23 mouse cellular contexts compared by ENCODE assay signal in genomic region chr14:119963741-119964140, GRCm38 (mm10).
A peak's percentile ranks its signal among the peaks of the same experiment; 100 is the strongest.
DNase-seq lines count a peak whose midpoint lies in the region; ATAC-seq lines count a peak whose summit lies in the region.
"Had no signal": no experiment of that assay in that cellular context is flagged by ENCODE, and none has a peak within 500 bp of the region (broad histone marks: within the 10 kb centered on the region; RNA-seq: fewer than 3 reads in every experiment).

No protein-coding gene starts in this region.

- H3K27me3 ChIP-seq in midbrain, embryonic 11.5 days (ENCODE audit: control insufficient read depth, insufficient read depth, low read length) = no peaks in the 10 kb centered on the region
- no peaks in the 10 kb centered on the region for H3K27me3 ChIP-seq in midbrain, embryonic 10.5 days (ENCODE audit: low read depth, poor library complexity, severe bottlenecking)
- H3K27me3 ChIP-seq in neural tube, embryonic 15.5 days (replicated peaks) = no peaks in the 10 kb centered on the region
- H3K27me3 ChIP-seq in embryonic facial prominence, embryonic 10.5 days (replicated peaks; ENCODE audit: low read depth, poor library complexity, severe bottlenecking) = no peaks in the 10 kb centered on the region
- H3K27me3 ChIP-seq: embryonic facial prominence, embryonic 15.5 days; heart, embryonic 15.5 days had no signal

- H3K4me2 ChIP-seq in midbrain, embryonic 11.5 days = no peak overlapping the region
- H3K4me2 ChIP-seq in neural tube, embryonic 15.5 days = no peak overlapping the region
- H3K4me2 ChIP-seq: embryonic facial prominence, embryonic 15.5 days; heart, embryonic 11.5 days; heart, embryonic 15.5 days had no signal

- intact Hi-C loops in heart, postnatal 10 days (cut with DNase I) = no loop called here
- intact Hi-C loops in left cerebral cortex, postnatal 10 days (cut with DNase I) = no loop called here

- H3K27ac ChIP-seq in midbrain, embryonic 11.5 days (ENCODE audit: low read depth, low read length) = no peak overlapping the region
- H3K27ac ChIP-seq in midbrain, embryonic 10.5 days (replicated peaks) = no peak overlapping the region
- H3K27ac ChIP-seq in neural tube, embryonic 15.5 days (replicated peaks) = peak overlapping the region; percentile 46
- no peak overlapping the region for H3K27ac ChIP-seq in embryonic facial prominence, embryonic 10.5 days (replicated peaks)
- H3K27ac ChIP-seq: embryonic facial prominence, embryonic 15.5 days; forebrain, embryonic 10.5 days; gastrocnemius, adult 2 months; heart, embryonic 15.5 days; hindbrain, embryonic 10.5 days had no signal

- peak; percentile 78 for DNase-seq in heart, adult 11 months
- no peak for DNase-seq in heart, postnatal 10 days
- peak; percentile 75 for DNase-seq in midbrain, embryonic 11.5 days (ENCODE audit: low spot score, missing footprints)
- DNase-seq in midbrain, embryonic 10.5 days (ENCODE audit: low spot score) = no peak
- DNase-seq in left cerebral cortex, postnatal 10 days (ENCODE audit: extremely low spot score in 1 of 2, low spot score in 2 of 2) = no peak
- no peak for DNase-seq in embryonic facial prominence, embryonic 10.5 days (ENCODE audit: low spot score)
- DNase-seq: adrenal gland, adult 8-10 months; adrenal gland, postnatal 36 days; B cell, adult 2 months; cerebellum, adult 2 months; cerebellum, postnatal 10 days; gastrocnemius, adult 2 months; gastrocnemius, postnatal 25 days had no signal

- H3K9me3 ChIP-seq in midbrain, embryonic 11.5 days (ENCODE audit: control insufficient read depth, low read length) = no peaks in the 10 kb centered on the region
- 0 out of 2 replicates have a peak, but pooled peaks cover 3% of the 10 kb centered on the region for H3K9me3 ChIP-seq in midbrain, embryonic 10.5 days (replicated peaks)
- no peaks in the 10 kb centered on the region for H3K9me3 ChIP-seq in neural tube, embryonic 15.5 days (replicated peaks)
- no peaks in the 10 kb centered on the region for H3K9me3 ChIP-seq in embryonic facial prominence, embryonic 10.5 days
- H3K9me3 ChIP-seq: embryonic facial prominence, embryonic 15.5 days; forebrain, embryonic 10.5 days; heart, embryonic 15.5 days; hindbrain, embryonic 10.5 days had no signal

- WGBS in midbrain, embryonic 11.5 days = 80% methylated on average over 3 of the region's 3 CpGs
- WGBS in midbrain, embryonic 10.5 days = 83% methylated on average over 3 of the region's 3 CpGs
- 37% methylated on average over 3 of the region's 3 CpGs for WGBS in neural tube, embryonic 15.5 days
- WGBS in embryonic facial prominence, embryonic 10.5 days = 87% methylated on average over 3 of the region's 3 CpGs

- no peak overlapping the region for H3K4me3 ChIP-seq in midbrain, embryonic 11.5 days (ENCODE audit: low read depth, low read length)
- H3K4me3 ChIP-seq in midbrain, embryonic 10.5 days = no peak overlapping the region
- H3K4me3 ChIP-seq in neural tube, embryonic 15.5 days (replicated peaks) = no peak overlapping the region
- H3K4me3 ChIP-seq in embryonic facial prominence, embryonic 10.5 days = no peak overlapping the region
- H3K4me3 ChIP-seq: embryonic facial prominence, embryonic 15.5 days; erythroblast, embryonic 14.5 days; forebrain, embryonic 10.5 days; gastrocnemius, adult 2 months; heart, embryonic 15.5 days; hindbrain, embryonic 10.5 days had no signal

- no peaks in the 10 kb centered on the region for H3K4me1 ChIP-seq in midbrain, embryonic 11.5 days (ENCODE audit: control insufficient read depth, insufficient read depth, low read length)
- 0 out of 2 replicates have a peak, but pooled peaks cover 6% of the 10 kb centered on the region for H3K4me1 ChIP-seq in midbrain, embryonic 10.5 days
- H3K4me1 ChIP-seq in neural tube, embryonic 15.5 days = 0 out of 2 replicates have a peak, but pooled peaks cover 3% of the 10 kb centered on the region
- H3K4me1 ChIP-seq in embryonic facial prominence, embryonic 10.5 days = no peaks in the 10 kb centered on the region
- H3K4me1 ChIP-seq: embryonic facial prominence, embryonic 15.5 days; forebrain, embryonic 10.5 days; heart, embryonic 15.5 days had no signal

- no peak for ATAC-seq in midbrain, embryonic 11.5 days (ENCODE audit: low FRiP score)
- ATAC-seq in neural tube, embryonic 15.5 days (ENCODE audit: low FRiP score) = no peak
- ATAC-seq: CD4-positive, CD25-positive, alpha-beta regulatory T cell, adult 4 months; forebrain, embryonic 14.5 days; intestine, embryonic 16.5 days had no signal

- H3K9ac ChIP-seq in midbrain, embryonic 11.5 days (ENCODE audit: low read length) = no peak overlapping the region
- no peak overlapping the region for H3K9ac ChIP-seq in neural tube, embryonic 15.5 days (replicated peaks)
- H3K9ac ChIP-seq: embryonic facial prominence, embryonic 15.5 days; heart, embryonic 15.5 days had no signal

- H3K36me3 ChIP-seq in midbrain, embryonic 11.5 days (ENCODE audit: control insufficient read depth, insufficient read depth, low read length) = no peaks in the 10 kb centered on the region
- no peaks in the 10 kb centered on the region for H3K36me3 ChIP-seq in midbrain, embryonic 10.5 days
- H3K36me3 ChIP-seq in neural tube, embryonic 15.5 days = no peaks in the 10 kb centered on the region
- H3K36me3 ChIP-seq in embryonic facial prominence, embryonic 10.5 days (replicated peaks) = no peaks in the 10 kb centered on the region
- H3K36me3 ChIP-seq: embryonic facial prominence, embryonic 15.5 days; forebrain, embryonic 10.5 days; heart, embryonic 15.5 days; hindbrain, embryonic 10.5 days had no signal

Comparison
In these comparisons a context has a peak if more than half of its experiments do, and no peak if none do; other contexts are left out.
1. DNase-seq: peak in heart, adult 11 months (single experiment) and midbrain, embryonic 11.5 days (single experiment); none in heart, postnatal 10 days (0 of 2), midbrain, embryonic 10.5 days (single experiment), left cerebral cortex, postnatal 10 days (0 of 2) and embryonic facial prominence, embryonic 10.5 days (single experiment).